Mouse (Mus musculus): ENCODE data around the gene Slc22a19.
"Not testable (repeated sequence)": the region's sequence is repeated elsewhere in the genome, so short reads cannot be mapped to it uniquely, and the experiment has no call there.

Gene Slc22a19

DNA sequence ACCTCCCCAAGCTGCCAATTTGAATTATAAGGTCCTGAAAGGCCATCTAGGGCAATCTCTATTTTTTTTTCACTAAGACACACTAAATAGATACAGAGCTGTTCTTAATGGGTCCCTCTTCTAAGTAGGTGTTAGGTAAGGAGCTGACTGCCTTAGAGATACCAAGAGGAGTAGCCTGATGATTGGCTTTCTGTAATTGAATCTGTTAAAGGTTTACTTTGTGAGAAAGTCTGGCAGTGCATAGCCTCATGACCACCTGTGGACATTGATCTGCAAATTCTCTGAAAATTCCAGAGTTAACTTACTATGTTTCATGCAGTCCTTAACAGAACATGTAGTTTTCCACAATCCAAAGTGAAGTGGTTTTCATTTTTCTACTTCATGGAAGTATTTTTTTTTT is at the start of gene Slc22a19:
Gene Slc22a19, minus strand, starts transcription at position 163 of the 400 bp plus-strand sequence.
- DNase-seq (ENCODE audit: low spot score) = no peak

- not testable (repeated sequence) for DNase-seq (ENCODE audit: low spot score)
Measured at GRCm38 (mm10) chr19:7753371-7753770, 42.3 kb upstream of the Slc22a19 start.

- DNase-seq (ENCODE audit: low spot score) = no peak
Measured at GRCm38 (mm10) chr19:7729543-7729942, 18.4 kb upstream of the Slc22a19 start.

- DNase-seq (ENCODE audit: low spot score) = not testable (repeated sequence)
Measured at GRCm38 (mm10) chr19:7693104-7693503, 18.0 kb downstream of the Slc22a19 start.

DNA sequence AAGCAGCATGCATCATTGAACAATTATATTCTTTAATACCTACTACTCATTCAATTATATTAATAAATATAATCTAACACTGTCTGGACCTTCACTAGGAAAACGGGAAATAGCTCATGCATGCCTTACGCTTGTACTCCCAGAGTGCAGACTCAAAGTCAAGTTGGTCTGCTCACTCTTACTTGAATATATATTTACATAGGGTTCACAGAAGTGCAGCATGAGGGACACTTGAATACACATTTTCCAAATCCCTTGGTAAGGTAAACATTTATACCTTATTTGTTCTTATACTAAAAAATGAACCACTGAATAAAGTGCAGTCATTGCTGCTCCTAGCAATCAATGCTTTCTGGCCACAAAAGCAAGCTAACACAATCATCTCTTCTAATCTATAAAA is 19.9 kb downstream of the Slc22a19 start:
- no peak for DNase-seq (ENCODE audit: low spot score)

DNA sequence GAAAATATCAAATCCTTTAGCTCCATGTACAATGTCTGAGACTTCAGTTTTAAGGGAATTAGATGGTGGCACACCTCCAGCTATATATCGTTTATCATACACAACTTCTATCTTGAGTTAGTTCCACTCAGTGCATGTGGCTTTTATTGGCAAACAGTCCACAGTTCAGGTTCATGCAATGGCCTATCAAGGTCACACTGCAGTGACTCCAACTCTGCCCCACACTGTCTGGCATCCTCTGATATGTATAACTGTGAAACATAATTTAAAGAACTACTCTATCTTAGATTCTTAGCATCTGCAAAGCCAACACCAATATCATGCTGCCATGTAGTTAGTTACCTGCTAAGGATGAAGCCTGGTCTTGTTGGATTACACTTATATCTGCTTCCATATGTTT is 23.1 kb downstream of the Slc22a19 start:
- no peak for DNase-seq (ENCODE audit: low spot score)

- no peak for DNase-seq (ENCODE audit: low spot score)
Measured at GRCm38 (mm10) chr19:7672033-7672432, 39.1 kb downstream of the Slc22a19 start.

- no peak for DNase-seq (ENCODE audit: low spot score)
Measured at GRCm38 (mm10) chr19:7648913-7649666, 62.0 kb downstream of the Slc22a19 start.

DNA sequence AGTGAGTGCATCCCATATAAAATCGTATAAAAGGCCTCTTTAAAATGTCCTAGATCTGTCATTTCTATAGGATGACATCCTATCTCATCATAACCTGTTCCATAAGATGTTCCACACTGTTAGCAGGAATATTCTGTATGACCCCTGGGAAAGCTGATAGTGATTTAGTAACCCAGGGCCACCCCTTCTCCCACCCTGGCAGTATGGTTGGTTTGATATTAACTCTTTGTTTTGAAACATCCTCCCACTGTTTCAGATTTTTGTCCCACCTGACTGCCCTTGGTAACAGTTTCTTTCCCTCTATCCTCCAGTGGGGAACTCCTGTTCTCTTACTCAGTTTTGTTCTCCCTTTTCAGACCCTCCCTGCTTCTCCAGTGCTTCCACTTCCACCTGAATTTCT is 77.3 kb downstream of the Slc22a19 start:
- DNase-seq (ENCODE audit: low spot score) = no peak

- DNase-seq (ENCODE audit: low spot score) = no peak
Measured at GRCm38 (mm10) chr19:7633021-7633420, 78.1 kb downstream of the Slc22a19 start.

Data from MN1 (cell line).